Mouse (Mus musculus) gastrocnemius, adult 8-10 months (tissue): ENCODE measurements around the gene Dohh. TPM values are rescaled to one million over a fixed set of nuclear protein-coding genes. Genes with fewer than 3 reads are reported as not detected.

Source experiments
- DNase-seq, 2 experiments: peaks; one replicate each; pipeline ENCODE4 v3.0.0; 2022; ENCODE audit warnings: low spot score in 2 of 2
- microRNA-seq: library from miRNA; unstranded; fragments of <30 nt; microRNA quantifications from one replicate; pipeline ENCODE4 v1.2.0, GENCODE M21; 2022
- total RNA-seq, 4 experiments: library from RNA; stranded (reverse); gene quantifications; 2 replicates each; pipeline ENCODE4 v1.2.4; 2022

The Dohh gene
- total RNA-seq, 4 experiments from 2014 or later = 46.5 to 50.1 (median 47.4) TPM

GRCm38 (mm10) chr10:81428507-81428870 is 44.3 kb downstream of the Dohh start:
- peak in 1 of 2 experiments; percentile 2 for DNase-seq

DNA sequence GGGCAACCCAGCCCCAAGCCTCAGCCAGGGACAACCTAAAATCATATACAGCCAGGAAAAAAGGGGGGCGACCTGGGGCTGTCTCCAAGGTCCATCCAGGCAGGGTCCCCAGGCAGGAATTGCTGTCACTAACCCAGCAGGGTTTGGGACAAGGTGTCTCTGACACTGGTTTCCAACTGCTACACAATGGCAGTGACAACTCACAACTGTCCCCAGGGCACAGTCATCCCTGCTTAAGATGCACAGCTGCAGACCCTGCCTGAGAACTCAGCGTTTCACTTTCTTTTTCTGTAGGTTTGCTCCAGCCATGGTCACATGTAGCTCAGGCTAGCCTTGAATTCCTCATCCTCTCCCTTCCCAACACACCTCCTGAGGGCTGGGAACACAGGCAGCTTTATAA is 44.9 kb downstream of the Dohh start:
- peak; percentile 2 to 8 for DNase-seq

- DNase-seq = peak; percentile 82 to 87
These were observed 45.4 kb downstream of the Dohh start for GRCm38 (mm10) chr10:81429605-81430061.

GRCm38 (mm10) chr10:81430141-81430830 is 46.1 kb downstream of the Dohh start:
- peak; percentile 82 to 90 for DNase-seq

DNA sequence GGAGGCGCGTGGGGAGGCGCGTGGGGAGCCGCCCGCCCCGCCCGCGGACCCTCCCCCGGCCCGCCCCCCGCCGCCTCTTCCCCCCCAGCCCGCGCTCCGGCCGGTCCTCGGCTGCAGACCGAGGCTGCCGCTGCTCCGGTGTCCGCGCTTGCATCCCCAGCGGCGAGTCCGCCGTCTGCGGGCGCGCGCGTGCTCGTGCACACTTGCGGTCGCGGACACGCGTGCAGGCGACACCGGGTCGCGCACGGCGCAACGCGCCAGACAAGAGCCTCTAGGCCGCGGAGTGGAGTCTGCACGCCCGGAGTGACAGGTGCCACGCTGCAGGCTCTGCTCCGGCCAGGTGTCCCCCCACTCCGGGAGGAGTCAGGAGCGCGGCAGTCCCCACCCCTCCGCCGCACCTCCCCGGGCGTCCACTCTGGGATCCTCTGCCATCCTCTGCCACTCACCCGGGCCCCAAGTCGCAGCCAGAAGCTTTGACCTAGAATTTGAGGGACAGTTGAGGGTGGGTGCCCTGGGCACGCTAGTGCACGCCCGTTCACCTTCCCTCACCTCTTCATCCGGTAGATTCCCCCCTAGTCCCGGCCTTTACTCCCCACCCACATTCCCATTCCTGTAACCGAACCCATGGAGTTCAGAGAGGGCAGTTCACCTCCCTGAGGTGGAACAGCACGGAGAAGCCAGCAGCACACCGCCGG is 46.8 kb downstream of the Dohh start:
- peak; percentile 52 to 67 for DNase-seq

DNA sequence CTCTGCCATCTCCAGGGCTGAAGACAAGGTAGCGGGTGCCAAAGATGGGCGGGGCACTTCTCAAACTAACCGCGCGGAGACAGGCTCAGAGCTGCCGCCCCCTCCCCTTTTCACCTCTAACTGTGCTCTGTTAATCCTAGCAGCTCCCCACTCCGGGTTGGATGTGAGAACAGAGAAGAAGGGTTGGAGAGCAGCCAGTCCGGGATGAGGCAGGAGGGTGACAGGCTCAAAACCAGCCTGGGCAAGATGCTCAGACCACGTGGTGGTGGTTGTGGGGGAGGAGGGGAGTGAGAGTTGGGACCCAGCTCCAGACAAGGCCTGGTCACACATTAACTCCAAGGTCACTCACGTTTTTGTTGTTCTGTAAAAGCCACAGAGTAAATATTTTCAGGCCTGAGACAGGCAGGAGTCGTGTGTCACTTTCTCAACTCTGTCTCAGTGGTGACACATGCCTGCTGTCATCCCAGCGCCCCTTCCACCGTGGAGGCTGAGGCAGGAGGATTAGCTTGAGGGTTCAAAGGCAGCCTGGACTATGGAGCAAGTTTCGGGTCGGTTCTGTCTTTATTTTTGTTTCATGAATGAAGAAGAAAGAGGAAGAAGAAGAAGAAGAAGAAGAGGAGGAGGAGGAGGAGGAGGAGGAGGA is 47.4 kb downstream of the Dohh start:
- DNase-seq = peak; percentile 32 to 55

GRCm38 (mm10) chr10:81432169-81432867 is 48.1 kb downstream of the Dohh start:
- peak in 1 of 2 experiments; percentile 41 for DNase-seq

DNA sequence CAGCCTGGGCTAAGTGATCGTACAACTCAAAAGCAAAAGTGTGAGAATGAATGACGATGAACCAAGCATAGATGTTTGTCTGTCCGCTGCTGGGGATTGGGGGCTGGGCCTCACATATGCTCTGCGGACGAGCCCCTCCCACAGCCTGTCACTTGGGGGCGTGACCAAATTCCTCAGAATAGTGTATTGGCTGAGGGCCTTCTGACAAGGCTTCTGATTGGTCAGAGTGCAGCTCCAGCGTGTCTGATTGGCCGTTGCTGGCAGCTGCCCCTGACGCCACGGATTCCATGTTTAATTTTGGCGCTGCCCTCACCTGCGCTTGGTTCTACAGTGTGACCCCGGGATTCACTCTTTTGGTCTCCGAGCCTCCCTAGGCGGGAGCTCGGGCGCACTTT is 48.6 kb downstream of the Dohh start:
- peak; percentile 90 to 93 for DNase-seq

- peak; percentile 70 to 78 for DNase-seq
These were observed 49.5 kb downstream of the Dohh start for GRCm38 (mm10) chr10:81433541-81434289.

- DNase-seq = no peak
These were observed 50.4 kb downstream of the Dohh start for GRCm38 (mm10) chr10:81434361-81435263.

GRCm38 (mm10) chr10:81435436-81435835 is 51.2 kb downstream of the Dohh start:
- DNase-seq = peak; percentile 78 to 84

Small RNA genes within 50 kb of the gene (microRNA-seq; reads per million reads assigned to microRNA genes)
- gene Mir1191b = 3.3 reads per million
- gene Mir6913 = not detected

Other genes with a start within 250 kb of the Dohh start
- 10 to 100 TPM; 24.8 to 28.9 (median 25.5) TPM for gene Zbtb7a, start 249.2 kb upstream of the Dohh start, total RNA-seq
- 10 to 100 TPM; 14.0 to 19.0 (median 16.2) TPM for gene Pias4, start 216.5 kb upstream of the Dohh start, total RNA-seq
- 1,000 to 10,000 TPM; 1,293 to 1,550 (median 1,345) TPM for gene Eef2, start 207.8 kb upstream of the Dohh start, total RNA-seq
- 10 to 100 TPM; 25.2 to 31.5 (median 27.3) TPM for gene Dapk3, start 201.4 kb upstream of the Dohh start, total RNA-seq
- gene 4930442H23Rik, start 200.6 kb upstream of the Dohh start, total RNA-seq = not detected
- 100 to 1,000 TPM in 1 of 4 experiments, 10 to 100 TPM in 3; 15.3 to 106 (median 44.7) TPM for gene Nmrk2, start 182.4 kb upstream of the Dohh start, total RNA-seq
- not detected for gene Atcay, start 153.6 kb upstream of the Dohh start, total RNA-seq
- gene Zfr2, start 151.3 kb upstream of the Dohh start, total RNA-seq = 1 to 10 TPM; 1.8 to 2.7 (median 2.1) TPM
- under 1 TPM in 2 of 4 experiments, not detected in 2; 0.31 TPM for gene Matk, start 131.5 kb upstream of the Dohh start, total RNA-seq
- gene Mrpl54, start 117.5 kb upstream of the Dohh start, total RNA-seq = 100 to 1,000 TPM in 3 of 4 experiments, 10 to 100 TPM in 1; 96.1 to 111 (median 102) TPM
- gene Apba3, start 117.5 kb upstream of the Dohh start, total RNA-seq = 100 to 1,000 TPM in 2 of 4 experiments, 10 to 100 TPM in 2; 94.6 to 106 (median 98.8) TPM
- gene Tjp3, start 92.8 kb upstream of the Dohh start, total RNA-seq = not detected
- 10 to 100 TPM; 18.5 to 22.8 (median 21.9) TPM for gene Pip5k1c, start 91.5 kb upstream of the Dohh start, total RNA-seq
- 10 to 100 TPM in 1 of 4 experiments, 1 to 10 TPM in 3; 9.4 to 11.3 (median 9.8) TPM for gene Cactin, start 63.3 kb upstream of the Dohh start, total RNA-seq
- gene Tbxa2r, start 55.7 kb upstream of the Dohh start, total RNA-seq = under 1 TPM; 0.12 to 0.36 (median 0.19) TPM
- gene Gipc3, start 41.2 kb upstream of the Dohh start, total RNA-seq = 1 to 10 TPM in 1 of 4 experiments, under 1 TPM in 3; 0.46 to 1.2 (median 0.73) TPM
- 10 to 100 TPM; 16.9 to 22.8 (median 21.1) TPM for gene Hmg20b, start 33.9 kb upstream of the Dohh start, total RNA-seq
- gene Mfsd12, start 26.9 kb upstream of the Dohh start, total RNA-seq = 1 to 10 TPM; 1.7 to 3.1 (median 2.1) TPM
- gene 4930404N11Rik, start 18.6 kb upstream of the Dohh start, total RNA-seq = under 1 TPM; 0.22 to 0.68 (median 0.60) TPM
- gene Fzr1, start 5.9 kb upstream of the Dohh start, total RNA-seq = 10 to 100 TPM; 14.8 to 18.5 (median 16.6) TPM
- gene Gm48551, start within 50 bp of the Dohh start, total RNA-seq = 1 to 10 TPM in 2 of 4 experiments, under 1 TPM in 2; 0.59 to 1.8 (median 1.1) TPM
- 1 to 10 TPM in 2 of 4 experiments, under 1 TPM in 1, not detected in 1; 0.43 to 1.1 (median 1.1) TPM for gene Gm48552, start 4.6 kb downstream of the Dohh start, total RNA-seq
- gene Smim24, start 8.6 kb downstream of the Dohh start, total RNA-seq = not detected
- gene Nfic, start 71.2 kb downstream of the Dohh start, total RNA-seq = 100 to 1,000 TPM; 223 to 267 (median 235) TPM
- gene Celf5, start 98.3 kb downstream of the Dohh start, total RNA-seq = under 1 TPM in 2 of 4 experiments, not detected in 2; 0.05 to 0.31 TPM
- 10 to 100 TPM; 41.6 to 49.3 (median 43.1) TPM for gene Ncln, start 112.0 kb downstream of the Dohh start, total RNA-seq
- gene S1pr4, start 115.7 kb downstream of the Dohh start, total RNA-seq = 1 to 10 TPM in 1 of 4 experiments, under 1 TPM in 3; 0.27 to 1.0 (median 0.59) TPM
- under 1 TPM; 0.19 to 0.80 (median 0.24) TPM for gene Gna15, start 139.8 kb downstream of the Dohh start, total RNA-seq
- gene Gna11, start 160.8 kb downstream of the Dohh start, total RNA-seq = 10 to 100 TPM; 26.2 to 30.7 (median 28.4) TPM
- gene Aes, start 175.1 kb downstream of the Dohh start, total RNA-seq = 100 to 1,000 TPM; 851 to 988 (median 920) TPM
- 1 to 10 TPM; 3.1 to 4.3 (median 4.0) TPM for gene Tle2, start 190.1 kb downstream of the Dohh start, total RNA-seq
- 1 to 10 TPM; 4.1 to 6.9 (median 5.3) TPM for gene Tle6, start 216.6 kb downstream of the Dohh start, total RNA-seq
- 1 to 10 TPM; 2.8 to 3.8 (median 3.0) TPM for gene BC025920, start 221.8 kb downstream of the Dohh start, total RNA-seq
- 1 to 10 TPM; 3.1 to 5.4 (median 4.8) TPM for gene Sirt6, start 243.4 kb downstream of the Dohh start, total RNA-seq
- 10 to 100 TPM in 1 of 4 experiments, 1 to 10 TPM in 3; 8.1 to 11.8 (median 9.1) TPM for gene Ankrd24, start 244.1 kb downstream of the Dohh start, total RNA-seq